Mouse (Mus musculus) layer of hippocampus, postnatal 14 days (tissue): ENCODE measurements at regions not wholly inside any gene's neighbourhood (a gene's known extent, or its start where the extent isn't known, plus 50 kb on each side); places are given as distances from the start of the nearest gene placed in this dataset.

Source experiments
- DNase-seq, 2 experiments: peaks; one replicate each; pipeline ENCODE4 v3.0.0; 2021 to 2022; ENCODE audit warnings: low spot score in 2 of 2, mixed read lengths in 1 of 2

GRCm38 (mm10) chr14:94129421-94129820, 238.9 kb upstream of the Pcdh9 start:
- no peak for DNase-seq

GRCm38 (mm10) chr14:94123575-94123974, 233.1 kb upstream of the Pcdh9 start:
- no peak for DNase-seq

- DNase-seq: peak in 1 of 2 experiments; percentile 52
Observed at GRCm38 (mm10) chr14:94098856-94099255, 208.4 kb upstream of the Pcdh9 start.

- DNase-seq: no peak
Observed at GRCm38 (mm10) chr14:94093989-94094388, 203.5 kb upstream of the Pcdh9 start.
